Mouse (Mus musculus): ENCODE results near the gene Cbx2. TPM values are rescaled to one million over a fixed set of nuclear protein-coding genes. Genes with fewer than 3 reads are reported as not detected.

The Cbx2 gene
- 1 to 10 TPM; 3.1 to 6.6 TPM for total RNA-seq (2021)
- long read RNA-seq, experiment 1, transcript Cbx2-201 (5 exons, 3,807 nt) = major isoform, 6 of 7 reads
- long read RNA-seq, experiment 1, partial matches to known transcripts = 0 of 7 reads
- long read RNA-seq, experiment 1, other reads (novel, unspliced or antisense) = 1 of 7 reads
- long read RNA-seq, experiment 2, partial matches to known transcripts = 0 of 4 reads
- long read RNA-seq, experiment 2, other reads (novel, unspliced or antisense) = 0 of 4 reads

DNA sequence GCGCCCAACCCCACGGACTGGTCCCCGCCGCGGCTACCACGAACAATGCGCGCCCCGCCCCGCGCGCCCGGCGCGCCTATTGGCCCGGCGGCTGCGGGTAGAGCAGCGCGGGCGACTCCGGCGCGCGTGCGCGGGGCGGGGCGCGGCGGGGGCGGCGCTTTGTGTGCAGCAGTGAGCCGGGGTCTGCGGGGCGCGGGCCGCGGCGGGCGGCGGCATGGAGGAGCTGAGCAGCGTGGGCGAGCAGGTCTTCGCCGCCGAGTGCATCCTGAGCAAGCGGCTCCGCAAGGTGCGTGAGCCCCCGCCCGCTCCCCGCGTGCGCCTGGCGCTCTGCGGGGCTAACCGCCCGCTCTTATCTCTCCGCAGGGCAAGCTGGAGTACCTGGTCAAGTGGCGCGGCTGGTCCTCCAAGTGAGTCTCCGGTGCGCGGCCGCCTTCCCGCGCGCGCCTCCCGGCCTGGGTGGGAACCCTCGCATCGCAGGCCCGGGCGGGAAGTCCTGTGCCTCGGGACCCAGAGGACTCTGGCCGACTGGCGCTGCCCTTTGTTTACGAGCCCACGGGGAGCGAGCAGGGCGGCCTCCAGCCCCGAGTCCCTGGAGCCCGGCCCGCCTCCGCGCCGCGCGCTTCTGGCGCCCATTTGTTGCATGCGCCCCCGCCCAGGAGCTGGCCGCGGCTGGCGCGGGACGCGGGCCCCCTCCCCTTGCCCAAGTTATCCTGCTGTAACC, at the start of gene Cbx2:
Gene Cbx2 (plus strand): TSS at position 68 of the 721 bp plus-strand sequence.
- peak; percentile 89 to 91 for DNase-seq (ENCODE audit: low spot score in 2 of 2)

DNA sequence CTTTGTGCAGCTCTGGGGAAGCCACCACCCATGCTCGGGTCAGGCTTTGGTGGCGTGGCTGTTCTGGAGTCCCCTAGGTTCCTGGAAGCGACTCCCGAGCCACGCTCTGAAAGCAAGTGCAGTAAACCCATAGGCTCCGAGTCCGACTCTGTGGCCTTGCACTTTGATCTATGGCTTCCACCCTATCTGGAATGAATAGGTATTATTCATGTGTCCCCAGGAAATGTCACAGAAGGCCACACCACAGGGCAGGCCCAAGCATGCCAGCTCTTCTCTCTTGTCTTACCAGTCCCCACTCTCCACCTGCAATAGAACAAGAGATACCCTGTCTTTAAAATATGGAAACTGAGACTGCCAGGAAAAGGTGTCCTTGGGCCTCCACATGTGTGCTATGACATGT, 48.4 kb upstream of the Cbx2 start:
- no peak for DNase-seq (ENCODE audit: low spot score in 2 of 2)

DNA sequence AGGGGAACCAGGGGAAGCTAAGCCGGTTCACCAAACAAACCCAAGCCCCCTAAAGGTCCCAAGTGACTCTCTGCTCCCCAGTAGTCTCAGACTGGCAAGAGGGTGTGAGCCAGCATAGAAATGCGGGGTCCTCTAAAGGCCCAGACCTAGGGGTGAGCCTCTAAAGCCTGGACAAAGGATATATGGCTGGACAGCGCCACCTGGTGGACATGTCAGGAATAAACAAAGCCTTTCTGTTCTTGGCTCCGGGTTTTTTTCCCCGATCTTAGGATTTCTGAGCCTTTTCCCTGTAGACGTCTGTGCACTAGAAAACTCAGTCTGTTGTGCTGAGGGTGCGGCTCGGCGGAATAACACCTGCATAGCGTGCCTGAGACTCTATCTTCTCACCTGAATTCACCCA, 47.3 kb upstream of the Cbx2 start:
- DNase-seq (ENCODE audit: low spot score in 2 of 2) = peak; percentile 64 to 65

DNA sequence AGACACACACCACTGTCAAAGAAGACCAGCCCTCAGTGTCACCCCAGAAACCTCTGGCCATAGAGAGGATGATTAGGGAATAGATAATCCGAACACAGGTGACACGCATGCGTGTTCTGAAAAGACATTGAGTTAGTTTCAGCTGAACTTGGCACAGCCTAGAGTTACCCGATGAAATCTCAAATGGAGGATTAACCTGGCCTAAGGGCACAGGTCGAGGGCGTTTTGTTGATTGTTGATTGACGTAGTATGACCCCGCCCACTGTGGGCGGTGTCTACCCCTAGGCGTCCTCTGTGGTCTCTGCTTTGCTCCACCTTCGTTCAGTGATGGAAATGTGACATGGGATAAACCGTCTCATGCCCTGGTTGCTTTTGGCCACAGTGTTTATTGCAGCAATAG, 46.8 kb upstream of the Cbx2 start:
- DNase-seq (ENCODE audit: low spot score in 2 of 2) = no peak

DNA sequence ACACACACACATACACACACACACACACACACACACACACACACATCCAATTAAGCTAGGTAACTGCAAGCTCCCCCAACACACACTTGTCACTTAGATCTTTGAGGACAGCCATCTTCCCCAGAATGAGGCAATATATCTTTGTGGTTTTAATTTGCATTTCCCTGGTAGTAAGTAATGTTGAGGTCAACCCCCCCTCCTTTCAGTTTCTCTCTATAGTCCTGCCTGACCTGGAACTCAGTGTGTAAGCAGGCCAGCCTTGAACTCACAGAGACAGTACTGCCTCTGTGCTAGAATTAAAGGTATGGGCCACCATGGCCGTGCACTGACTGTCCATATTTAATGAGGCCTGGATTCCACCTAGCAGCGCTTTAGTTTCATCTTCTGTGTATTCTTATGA, 42.4 kb upstream of the Cbx2 start:
- DNase-seq (ENCODE audit: low spot score in 2 of 2) = no peak

DNA sequence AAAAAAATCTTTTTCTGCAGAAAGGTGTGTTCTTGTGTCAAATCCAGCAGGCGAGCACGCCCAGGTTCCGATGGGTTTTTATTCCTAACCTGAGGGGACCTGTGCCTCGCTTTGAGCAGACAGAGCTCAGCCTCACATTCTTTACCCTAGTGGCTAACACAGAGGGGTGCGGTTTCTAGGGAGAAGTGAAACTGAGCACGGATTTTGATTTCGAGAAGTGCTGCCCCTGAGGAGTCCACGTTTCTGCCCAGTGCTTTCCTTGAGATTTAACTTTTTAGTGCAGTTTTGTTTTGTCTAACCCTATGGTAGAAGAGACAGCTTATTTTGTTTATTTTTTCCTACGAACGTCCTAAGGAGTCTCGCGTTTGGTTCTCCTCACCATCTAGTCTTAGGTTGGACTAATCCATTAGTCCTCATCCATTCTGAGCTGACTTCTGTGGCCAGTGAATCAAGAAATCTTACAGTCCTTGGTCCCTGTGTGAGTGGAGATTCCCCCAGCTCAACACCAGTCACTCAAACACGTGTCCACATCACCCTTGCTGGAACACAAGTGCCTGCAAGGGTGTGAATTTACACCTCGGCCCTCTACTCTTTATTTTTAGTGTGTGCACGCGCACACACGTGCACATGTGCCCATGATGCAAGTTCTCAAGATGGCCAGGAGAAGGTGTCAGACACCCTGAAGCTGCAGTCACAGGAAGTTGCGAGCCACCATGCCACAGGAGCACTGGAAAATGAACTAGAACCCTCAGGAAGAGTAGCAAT, 41.6 kb upstream of the Cbx2 start:
- DNase-seq (ENCODE audit: low spot score in 2 of 2) = no peak

DNA sequence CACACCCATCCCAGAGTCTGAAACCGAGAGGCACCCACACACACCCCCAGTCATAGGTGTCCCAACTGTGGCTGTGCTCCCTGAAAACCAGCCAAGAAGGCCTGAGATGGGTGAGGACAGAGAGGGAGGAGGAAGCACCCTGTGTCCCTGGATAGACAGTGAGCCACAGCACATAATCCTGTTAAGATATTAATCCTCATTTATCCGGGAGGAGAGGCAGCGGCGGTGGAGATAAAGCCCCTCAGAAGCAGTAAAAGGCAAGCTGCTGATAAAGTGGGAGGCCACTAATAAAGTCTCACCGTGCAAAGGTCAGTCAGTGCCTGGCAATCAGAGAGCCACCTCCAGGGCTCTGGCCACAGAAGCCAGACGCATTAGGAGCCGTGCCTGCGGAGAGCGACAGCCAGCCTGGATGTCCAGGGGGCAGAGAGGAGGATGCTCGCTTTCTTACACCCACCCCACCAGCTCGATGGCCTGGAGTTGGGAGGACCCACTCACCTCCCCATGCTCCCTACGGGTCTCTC, 40.1 kb upstream of the Cbx2 start:
- DNase-seq (ENCODE audit: low spot score in 2 of 2) = no peak

DNA sequence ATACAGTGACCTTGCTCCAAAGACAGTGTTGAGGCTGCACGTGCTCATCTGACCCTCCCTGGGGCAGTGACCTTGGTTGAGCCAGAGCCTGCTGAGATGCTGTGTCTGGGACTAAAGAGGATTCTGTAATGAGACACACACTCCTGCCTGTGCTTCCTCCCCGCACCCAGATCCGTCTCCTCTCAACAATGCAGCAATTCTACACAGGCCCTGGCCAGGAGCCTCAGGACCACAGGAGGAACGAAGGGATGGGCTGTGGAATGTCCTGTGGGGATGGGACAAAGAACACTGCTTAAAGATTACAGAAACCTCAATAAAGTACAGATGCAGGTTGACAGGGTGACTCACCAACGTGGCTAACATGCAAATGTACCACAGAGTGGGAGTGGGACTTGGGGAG, 37.2 kb upstream of the Cbx2 start:
- DNase-seq (ENCODE audit: low spot score in 2 of 2) = no peak

DNA sequence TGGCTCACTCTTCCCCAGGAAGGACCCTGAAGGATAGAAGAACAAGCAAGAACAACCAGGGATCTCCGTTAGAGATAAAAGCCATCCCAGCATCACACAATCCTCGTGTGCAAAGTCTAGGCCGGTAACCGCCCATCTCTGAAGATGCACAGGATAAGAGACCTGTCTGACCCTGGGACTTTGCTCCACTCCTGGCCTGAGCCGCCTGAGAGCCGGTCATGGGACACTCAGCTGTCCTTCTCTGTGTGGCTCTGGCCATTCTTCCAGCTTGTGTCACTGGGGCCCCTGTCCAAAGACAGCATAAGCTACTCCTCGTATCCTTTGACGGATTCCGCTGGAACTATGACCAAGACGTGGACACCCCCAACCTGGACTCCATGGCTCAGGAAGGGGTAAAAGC, 34.8 kb upstream of the Cbx2 start, which contains the start of gene Enpp7:
Gene Enpp7 (plus strand): TSS at position 190 of the 400 bp plus-strand sequence.
- DNase-seq (ENCODE audit: low spot score in 2 of 2) = no peak

DNA sequence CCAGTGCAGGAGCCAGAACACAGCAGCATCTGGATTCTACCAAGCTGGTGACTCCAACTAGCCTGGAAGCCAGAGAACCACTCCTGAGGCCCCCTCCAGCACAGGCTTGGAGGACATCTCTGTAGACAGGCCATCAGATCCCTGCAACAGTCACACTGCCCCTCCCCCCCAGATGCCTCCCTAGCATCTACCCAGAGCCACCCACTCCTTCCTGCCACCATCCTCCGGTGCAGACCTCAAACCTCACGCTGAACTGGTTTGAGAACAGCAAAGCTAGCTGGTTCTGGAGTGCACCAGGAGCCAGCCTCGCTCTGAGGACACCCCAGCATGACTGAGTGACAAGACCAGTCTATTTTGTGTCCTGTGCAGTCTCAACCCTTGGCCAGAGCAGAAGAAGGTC, 30.0 kb upstream of the Cbx2 start:
- DNase-seq (ENCODE audit: low spot score in 2 of 2) = no peak

DNA sequence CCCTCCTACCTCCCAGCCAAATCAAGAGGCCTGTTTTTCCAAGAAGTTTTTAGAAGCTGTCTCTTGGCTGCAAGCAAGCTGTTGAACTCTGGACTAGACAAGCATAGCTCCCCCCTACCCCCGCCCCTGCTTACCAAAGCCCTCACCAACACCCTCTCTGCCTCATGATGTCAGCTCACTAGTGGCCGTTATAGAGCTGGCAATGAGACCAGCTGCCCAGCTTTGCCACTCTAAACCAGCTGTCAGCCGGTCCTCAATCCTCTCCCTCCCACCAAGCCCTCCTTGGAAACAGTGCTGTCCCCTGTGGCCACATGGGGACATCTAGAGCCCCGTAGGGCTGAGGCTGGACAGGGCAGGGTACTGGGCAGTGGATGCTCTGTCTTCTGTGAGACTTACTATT, 27.3 kb upstream of the Cbx2 start:
- DNase-seq (ENCODE audit: low spot score in 2 of 2) = no peak

DNA sequence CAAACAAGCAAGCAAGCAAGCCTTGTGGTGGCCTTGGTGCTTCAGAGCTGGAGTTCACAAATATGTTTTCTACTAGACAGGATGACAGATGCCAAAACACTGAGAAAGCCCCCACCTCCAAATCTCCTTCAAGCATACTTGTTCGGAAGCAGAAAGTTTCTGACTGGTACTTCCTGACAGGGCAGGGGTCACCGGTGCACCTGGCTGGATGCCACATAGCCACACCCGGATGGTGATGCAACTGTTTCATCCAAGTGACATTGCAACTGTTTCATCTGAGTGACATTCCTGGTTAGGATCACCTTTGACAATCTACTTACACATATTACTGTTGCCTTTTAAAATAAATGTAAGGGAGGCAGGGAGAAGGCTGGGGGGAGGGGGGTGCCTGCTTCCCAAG, 25.6 kb upstream of the Cbx2 start:
- no peak for DNase-seq (ENCODE audit: low spot score in 2 of 2)

DNA sequence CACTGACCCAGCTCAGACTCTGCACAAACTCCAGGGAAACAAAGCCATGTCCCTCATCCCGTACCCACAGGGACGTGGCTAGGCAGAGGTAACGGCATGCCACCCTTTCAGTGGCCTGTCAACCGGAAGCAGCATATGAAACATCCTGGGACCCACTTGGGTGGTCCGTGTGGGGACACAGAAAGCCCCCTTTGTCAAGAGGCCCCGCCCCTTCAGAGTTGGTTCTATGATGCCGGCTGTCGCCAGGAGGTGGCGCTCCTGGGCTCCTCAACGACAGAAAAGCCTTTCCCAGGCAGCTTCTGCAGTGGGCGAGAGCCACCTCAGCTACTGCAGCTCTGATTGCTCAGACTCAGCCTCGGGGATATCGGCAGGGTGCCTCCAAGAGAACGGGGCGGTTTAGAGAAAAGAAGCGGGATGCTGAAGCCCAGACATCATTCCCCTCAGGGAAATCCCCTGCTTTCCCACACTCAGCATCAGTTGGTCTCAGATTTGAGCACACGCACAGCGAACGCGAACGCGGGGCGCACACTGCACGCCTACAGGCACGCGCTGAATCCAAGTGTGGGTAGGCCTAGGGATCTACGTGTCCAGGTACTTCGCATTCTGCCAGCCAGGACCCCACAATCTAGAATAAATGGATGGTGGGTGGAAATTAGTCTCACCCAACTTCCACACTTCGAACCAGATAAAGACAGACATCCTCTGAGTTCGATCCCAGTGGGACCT, 24.1 kb upstream of the Cbx2 start:
- peak; percentile 73 to 80 for DNase-seq (ENCODE audit: low spot score in 2 of 2)

DNA sequence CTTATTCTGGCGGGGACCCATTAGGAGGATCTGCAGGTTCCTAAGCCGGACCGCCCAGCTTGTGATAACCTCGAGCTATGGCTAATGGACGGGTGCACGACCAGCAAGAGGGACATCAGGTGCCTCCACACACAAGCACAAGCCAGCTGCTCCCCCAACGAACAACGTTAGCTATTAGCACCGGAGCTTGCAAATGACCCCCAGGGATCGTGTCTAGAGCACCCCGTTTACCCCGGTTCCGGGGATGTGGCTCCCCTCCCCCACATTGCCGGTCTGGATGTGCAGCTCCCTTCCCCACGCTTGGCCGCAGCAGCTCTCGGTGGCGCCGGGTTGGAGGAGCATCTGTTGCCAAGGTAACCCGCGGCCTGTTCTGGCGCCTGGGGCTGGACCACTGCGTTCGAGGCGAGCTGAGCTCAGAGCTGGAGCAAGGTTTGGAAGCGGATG, 23.4 kb upstream of the Cbx2 start:
- no peak for DNase-seq (ENCODE audit: low spot score in 2 of 2)

DNA sequence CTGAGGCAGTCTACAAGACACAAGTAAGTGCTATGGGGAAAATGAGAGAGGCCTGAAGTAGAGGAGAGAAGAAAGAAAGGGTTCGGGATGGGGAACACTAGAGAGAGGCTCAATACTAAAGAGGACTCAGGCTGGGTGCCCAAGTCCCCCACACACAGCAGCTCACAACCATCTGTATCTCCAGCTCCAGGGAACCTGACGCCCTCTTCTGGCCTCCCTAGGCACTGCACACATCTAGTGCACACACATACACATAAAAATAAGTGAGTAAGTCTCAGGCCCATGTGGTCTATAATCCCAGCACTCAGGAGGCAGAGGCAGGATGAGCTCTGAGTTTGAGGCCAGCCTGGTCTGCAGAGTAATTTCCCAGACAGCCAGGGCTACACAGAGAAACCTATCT, 21.9 kb upstream of the Cbx2 start:
- no peak for DNase-seq (ENCODE audit: low spot score in 2 of 2)

DNA sequence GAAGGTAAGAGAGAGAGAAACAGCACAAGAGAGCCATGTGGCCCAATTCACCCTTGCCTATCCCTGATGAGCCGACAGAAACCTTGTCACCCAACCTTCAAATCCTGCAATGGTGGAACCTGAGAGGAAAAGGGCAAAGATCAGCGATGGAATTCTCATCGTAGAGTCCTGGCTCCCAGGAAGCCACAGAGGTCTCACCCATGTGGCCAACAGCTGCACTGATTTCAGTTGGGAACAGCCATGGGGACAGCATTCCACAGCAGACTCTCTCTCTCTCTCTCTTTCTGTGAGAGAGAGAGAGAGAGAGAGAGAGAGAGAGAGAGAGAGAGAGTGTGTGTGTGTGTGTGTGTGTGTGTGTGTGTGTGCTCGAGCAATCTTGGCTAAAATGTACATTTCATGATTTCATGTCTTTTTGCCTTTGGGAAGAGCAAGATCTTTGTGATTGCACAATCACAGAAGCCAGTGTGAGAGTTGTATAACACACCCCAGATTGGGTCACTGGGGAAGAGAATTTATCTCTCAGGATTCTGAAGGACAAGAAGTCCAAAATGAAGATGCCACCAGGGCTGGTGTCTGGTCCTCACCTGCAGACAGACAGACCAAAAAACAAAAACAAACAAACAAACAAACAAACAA, 21.2 kb upstream of the Cbx2 start:
- DNase-seq (ENCODE audit: low spot score in 2 of 2) = no peak

DNA sequence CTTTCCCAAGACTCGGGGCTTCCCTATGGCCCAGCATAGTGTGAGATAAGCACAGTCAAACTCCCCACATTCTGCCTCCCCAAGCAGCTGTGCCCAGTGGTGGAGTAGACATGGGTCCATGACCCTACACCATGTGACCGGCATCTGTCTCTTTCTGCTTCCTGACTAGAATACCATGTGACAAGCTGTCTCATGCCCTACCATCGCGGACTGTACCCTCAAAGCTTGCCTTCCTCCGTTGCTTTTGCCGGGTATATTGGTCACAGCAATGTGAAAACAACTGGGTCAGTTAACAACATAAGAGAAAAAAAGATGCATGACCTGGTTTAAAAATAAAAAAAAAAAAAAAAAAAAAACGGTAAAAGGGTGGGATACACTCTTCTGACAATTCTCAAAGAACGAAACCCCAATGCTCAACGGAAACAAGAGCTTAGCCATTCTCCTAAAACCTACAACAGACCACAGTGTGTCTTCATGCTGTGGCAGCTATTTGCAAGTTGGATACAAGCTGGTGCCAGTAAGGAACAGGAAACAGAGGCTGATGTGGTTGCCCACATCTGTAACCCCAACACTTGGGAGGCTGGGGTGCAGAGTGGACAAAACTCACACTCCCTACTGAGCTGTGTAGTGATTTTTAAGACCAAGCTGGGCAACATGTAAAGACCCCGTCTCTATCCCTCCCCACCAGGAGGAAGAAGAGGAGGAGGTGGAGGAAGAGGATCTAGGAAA, 17.1 kb upstream of the Cbx2 start:
- no peak for DNase-seq (ENCODE audit: low spot score in 2 of 2)

DNA sequence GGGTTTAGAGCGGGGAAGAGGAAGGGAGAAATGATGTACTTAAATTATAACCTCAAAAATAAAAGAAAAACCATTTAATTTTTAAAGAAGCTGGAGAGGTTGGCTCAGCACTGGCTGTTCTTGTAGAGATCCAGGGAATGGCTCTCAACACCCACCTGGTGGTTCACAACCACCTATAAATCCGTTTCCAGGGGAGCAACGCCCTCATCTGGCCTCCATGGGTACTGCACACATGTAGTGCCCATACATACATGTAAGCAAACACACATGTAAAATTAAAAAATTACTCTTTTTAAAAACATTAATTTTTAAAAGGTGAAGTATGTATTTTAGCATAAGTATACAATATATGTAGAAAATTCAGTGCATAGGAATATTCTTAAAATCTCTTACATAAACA, 16.3 kb upstream of the Cbx2 start:
- no peak for DNase-seq (ENCODE audit: low spot score in 2 of 2)

DNA sequence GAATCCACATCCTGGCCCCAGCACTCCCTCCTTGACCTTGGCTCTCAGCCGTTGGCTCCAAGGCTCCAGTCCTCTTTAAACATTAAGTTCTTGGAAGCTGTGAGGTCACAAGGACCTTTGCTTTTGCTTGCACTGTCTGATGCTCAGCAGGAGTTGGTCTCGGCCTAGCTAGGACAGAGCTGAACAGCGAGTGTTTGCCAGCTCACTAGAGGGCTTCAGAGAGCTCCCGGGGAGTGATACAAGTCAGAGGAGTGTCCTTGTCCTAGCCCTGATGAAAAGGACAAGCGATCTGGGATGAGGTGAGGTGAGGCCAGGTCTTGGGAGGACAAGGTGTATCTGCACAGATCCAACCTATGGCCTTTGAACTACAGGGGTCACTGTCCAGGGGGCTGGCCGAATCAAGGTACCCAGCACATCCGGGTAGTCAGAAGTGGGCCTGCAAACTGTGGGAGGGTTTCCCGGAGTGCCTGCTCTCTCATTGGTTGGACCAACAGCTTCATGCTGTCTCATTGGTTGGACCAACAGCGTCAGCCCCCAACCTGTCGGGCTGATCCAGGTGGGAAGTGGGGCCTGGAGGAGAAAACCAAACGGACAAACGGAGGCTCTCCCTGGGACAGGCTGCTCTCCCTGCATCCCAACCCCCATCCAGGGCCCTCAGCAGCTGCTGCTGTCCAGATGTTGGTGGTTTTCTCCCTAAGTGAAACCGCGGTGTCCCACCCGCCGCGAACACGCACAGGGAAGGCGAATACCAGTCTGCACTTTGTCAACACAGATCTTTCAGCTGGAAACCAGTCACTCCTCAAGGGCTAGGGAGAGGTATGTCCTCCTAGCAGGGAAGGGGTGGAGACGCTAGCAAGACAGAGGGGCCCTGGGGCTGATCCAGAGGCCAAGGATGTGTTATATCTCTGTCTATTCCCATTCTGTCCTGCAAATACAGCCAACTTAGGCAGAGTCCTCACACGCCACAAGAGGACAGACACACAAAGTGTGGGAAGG, 15.0 kb upstream of the Cbx2 start:
- DNase-seq (ENCODE audit: low spot score in 2 of 2) = no peak

All from adrenal gland, adult 18-20 months (tissue).